Mouse (Mus musculus) lung, embryonic 14.5 days (tissue): ENCODE data around the gene Mafk. TPM values are rescaled to one million over a fixed set of nuclear protein-coding genes. Genes with fewer than 3 reads are reported as not detected.

Source experiments
- ATAC-seq: fragments of 200-750 bp; cut with Nextera tagmentation; 2 replicates; pipeline ENCODE4 v1.8.0; 2017; ENCODE audit warnings: mild to moderate bottlenecking, moderate TSS enrichment, moderate library complexity; ENCODE audit not compliant: insufficient read depth
- DNase-seq: peaks from one replicate; pipeline ENCODE4 v3.0.0-alpha.2; 2015
- H3K27ac ChIP-seq: fragments of 300-500 bp; sonication (generic); 2 replicates; pipeline ENCODE4 v1.5.1; 2014; ENCODE audit warnings: low read depth, mild to moderate bottlenecking, moderate library complexity
- H3K27me3 ChIP-seq: fragments of 300-500 bp; sonication (generic); 2 replicates; pipeline ENCODE4 v1.6.1; 2014; ENCODE audit warnings: low read length, control low read depth; ENCODE audit not compliant: insufficient read depth
- H3K36me3 ChIP-seq: fragments of 300-500 bp; sonication (generic); 2 replicates; pipeline ENCODE4 v1.6.1; 2014; ENCODE audit warnings: control low read depth; ENCODE audit not compliant: insufficient read depth
- H3K4me1 ChIP-seq: fragments of 300-500 bp; sonication (generic); 2 replicates; pipeline ENCODE4 v1.6.1; 2014; ENCODE audit warnings: antibody characterized with exemption, control low read depth; ENCODE audit not compliant: insufficient read depth
- H3K4me2 ChIP-seq: fragments of 300-500 bp; sonication (generic); 2 replicates; pipeline ENCODE4 v1.6.1; 2014; ENCODE audit warnings: mild to moderate bottlenecking
- H3K4me3 ChIP-seq: fragments of 300-500 bp; sonication (generic); 2 replicates; pipeline ENCODE4 v1.5.1; 2014; ENCODE audit warnings: low read depth, low read length
- H3K9ac ChIP-seq: fragments of 300-500 bp; sonication (generic); 2 replicates; pipeline ENCODE4 v1.6.1; 2014
- H3K9me3 ChIP-seq: fragments of 300-500 bp; sonication (generic); 2 replicates; pipeline ENCODE4 v1.6.1; 2016; ENCODE audit warnings: low read depth, low read length, control low read depth
- CTCF ChIP-seq: IDR thresholded peaks from 2 replicates; pipeline ENCODE4 v1.5.1; 2016; ENCODE audit warnings: antibody characterized with exemption, low read depth
- WGBS: fragments of 180-500 bp; shearing (Covaris S2); extraction: QIAGEN DNeasy Blood & Tissue Kit; methylation state at CpG from one replicate; pipeline ENCODE4 v1.1.7; 2014; 5-methylcytosine and 5-hydroxymethylcytosine counted together
- polyA plus RNA-seq: library from polyadenylated mRNA; unstranded; fragments of >200 nt; fragmentation: Nextera tagmentation; extraction: Ambion mirVana; gene quantifications from 2 replicates; pipeline ENCODE4 v1.2.1, GENCODE M21; 2014

The Mafk gene
- polyA plus RNA-seq, 1 experiment from 2014 or later: 10.0 TPM

GRCm38 (mm10) chr5:139796900-139797299 is 5.6 kb downstream of the Mafk start:
- Histone ChIP-seq H3K4me1 (peaks cover 45% of the 10 kb centered on the region), H3K9ac (peak overlapping the region; percentile 27; the same call in 1 of the 2 replicates), H3K4me2 (peak overlapping the region; percentile 57), H3K9me3 (no peaks in the 10 kb centered on the region), H3K27ac (peak overlapping the region; percentile 89), H3K27me3 (no peaks in the 10 kb centered on the region), H3K36me3 (peaks cover 24% of the 10 kb centered on the region), H3K4me3 (no peak overlapping the region)
- TF ChIP-seq CTCF: no peak
- ATAC-seq (peak; percentile 72), DNase-seq (peak; percentile 89)
- 4% methylated on average over 13 of the region's 13 CpGs for WGBS

DNA sequence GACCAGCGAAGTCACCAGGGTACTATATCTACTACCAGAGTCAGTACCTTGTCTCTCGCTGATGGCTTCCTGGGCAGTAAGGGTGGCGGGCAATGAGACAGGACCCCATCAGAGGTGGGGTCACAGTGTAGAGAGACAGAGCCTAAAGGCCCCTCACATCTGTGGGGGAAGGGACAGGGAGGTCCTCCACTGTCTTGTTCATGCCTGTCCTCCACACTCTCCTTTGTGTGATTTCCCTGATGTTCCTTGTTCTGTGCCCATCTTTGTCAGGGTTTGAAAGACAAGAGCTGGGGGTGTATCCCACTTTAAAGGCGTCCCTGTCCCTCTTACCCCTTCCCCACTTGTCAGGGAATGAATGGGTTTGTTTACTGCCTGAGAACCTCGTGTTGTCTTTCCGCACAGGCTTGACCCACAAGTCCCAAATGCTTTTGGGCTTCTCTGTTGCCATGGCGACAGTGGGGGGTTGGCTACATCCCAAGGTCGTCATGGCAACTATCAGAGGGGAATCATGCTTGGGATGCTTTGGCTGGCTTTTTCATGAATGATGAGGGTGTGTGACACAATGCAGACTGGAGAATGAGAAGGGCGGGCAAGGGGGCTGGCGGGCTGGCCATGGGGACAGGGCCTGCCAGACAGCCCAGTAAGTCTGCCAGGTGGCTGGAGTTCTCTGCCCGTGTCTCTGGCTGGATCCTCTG is 6.3 kb downstream of the Mafk start:
- Histone ChIP-seq H3K9me3 (no peaks in the 10 kb centered on the region), H3K36me3 (peaks cover 24% of the 10 kb centered on the region), H3K4me3 (peak overlapping the region; percentile 16; the same call in 1 of the 2 replicates), H3K4me1 (peaks cover 40% of the 10 kb centered on the region), H3K4me2 (peak overlapping the region; percentile 57), H3K27ac (peak overlapping the region; percentile 89), H3K9ac (0 out of 2 replicates have a peak overlapping the region, but pooled peaks have one; percentile 17), H3K27me3 (no peaks in the 10 kb centered on the region)
- peak; percentile 96 for DNase-seq
- ATAC-seq: peak; percentile 71
- no peak for TF ChIP-seq CTCF
- 19% methylated on average over 11 of the region's 11 CpGs for WGBS

GRCm38 (mm10) chr5:139798168-139798900 is 7.0 kb downstream of the Mafk start:
- Histone ChIP-seq H3K27me3 (no peaks in the 10 kb centered on the region), H3K9me3 (no peaks in the 10 kb centered on the region), H3K4me3 (peak overlapping the region; percentile 16; the same call in 1 of the 2 replicates), H3K27ac (peak overlapping the region; percentile 75), H3K4me2 (peak overlapping the region; percentile 57), H3K4me1 (peaks cover 36% of the 10 kb centered on the region), H3K9ac (0 out of 2 replicates have a peak overlapping the region, but pooled peaks have one; percentile 17), H3K36me3 (peaks cover 24% of the 10 kb centered on the region)
- DNase-seq (peak; percentile 46), ATAC-seq (peak; percentile 29)
- no peak for TF ChIP-seq CTCF
- 28% methylated on average over 12 of the region's 12 CpGs for WGBS

GRCm38 (mm10) chr5:139799041-139799440 is 7.7 kb downstream of the Mafk start:
- Histone ChIP-seq H3K9me3 (no peaks in the 10 kb centered on the region), H3K4me1 (peaks cover 37% of the 10 kb centered on the region), H3K27me3 (no peaks in the 10 kb centered on the region), H3K9ac (no peak overlapping the region), H3K4me2 (no peak overlapping the region), H3K36me3 (peaks cover 24% of the 10 kb centered on the region), H3K4me3 (no peak overlapping the region), H3K27ac (no peak overlapping the region)
- DNase-seq (no peak), ATAC-seq (no peak)
- WGBS: 86% methylated on average over 9 of the region's 9 CpGs
- no peak for TF ChIP-seq CTCF

DNA sequence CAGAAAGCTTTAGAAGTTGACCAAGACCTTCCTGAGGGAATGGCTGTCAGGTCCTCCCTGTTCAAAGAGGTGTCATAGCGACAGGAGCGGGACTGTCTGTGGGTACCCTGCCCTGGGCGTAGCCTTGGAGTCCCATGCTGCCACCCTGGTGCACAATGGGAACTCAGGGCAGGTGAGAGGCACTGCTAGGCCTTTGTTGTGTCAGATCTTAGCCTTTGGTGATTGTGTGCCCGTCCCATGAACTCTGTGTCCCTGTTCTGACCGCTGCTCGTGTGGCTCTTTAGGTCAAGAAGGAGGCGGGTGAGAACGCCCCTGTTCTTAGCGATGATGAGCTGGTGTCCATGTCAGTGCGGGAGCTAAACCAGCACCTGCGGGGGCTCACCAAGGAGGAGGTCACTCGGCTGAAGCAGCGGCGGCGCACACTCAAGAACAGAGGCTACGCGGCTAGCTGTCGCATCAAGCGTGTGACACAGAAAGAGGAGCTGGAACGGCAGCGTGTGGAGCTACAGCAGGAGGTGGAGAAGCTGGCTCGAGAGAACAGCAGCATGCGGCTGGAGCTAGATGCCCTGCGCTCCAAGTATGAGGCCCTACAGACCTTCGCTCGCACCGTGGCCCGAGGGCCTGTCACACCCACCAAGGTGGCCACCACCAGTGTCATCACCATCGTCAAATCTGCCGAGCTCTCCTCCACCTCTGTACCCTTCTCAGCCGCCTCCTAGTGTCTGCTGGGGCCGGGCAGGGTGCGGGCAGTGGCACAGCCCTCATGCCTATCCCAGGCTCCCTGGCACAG is 8.7 kb downstream of the Mafk start:
- no peak for TF ChIP-seq CTCF
- peaks cover 24% of the 10 kb centered on the region for H3K36me3 ChIP-seq
- H3K27ac ChIP-seq: no peak overlapping the region
- peaks cover 39% of the 10 kb centered on the region for H3K4me1 ChIP-seq
- no peaks in the 10 kb centered on the region for H3K27me3 ChIP-seq
- 86% methylated on average over 33 of the region's 33 CpGs for WGBS
- no peak overlapping the region for H3K9ac ChIP-seq
- ATAC-seq (no peak), DNase-seq (no peak)
- H3K4me3 ChIP-seq: no peak overlapping the region
- no peaks in the 10 kb centered on the region for H3K9me3 ChIP-seq
- H3K4me2 ChIP-seq: no peak overlapping the region

GRCm38 (mm10) chr5:139801231-139801630 is 9.9 kb downstream of the Mafk start:
- peaks cover 24% of the 10 kb centered on the region for H3K36me3 ChIP-seq
- no peak overlapping the region for H3K9ac ChIP-seq
- DNase-seq: no peak
- H3K4me1 ChIP-seq: peaks cover 36% of the 10 kb centered on the region
- H3K4me2 ChIP-seq: no peak overlapping the region
- TF ChIP-seq CTCF: no peak
- WGBS: 93% methylated on average over 8 of the region's 8 CpGs
- no peaks in the 10 kb centered on the region for H3K27me3 ChIP-seq
- H3K27ac ChIP-seq: no peak overlapping the region
- no peaks in the 10 kb centered on the region for H3K9me3 ChIP-seq
- no peak for ATAC-seq
- no peak overlapping the region for H3K4me3 ChIP-seq

- DNase-seq: no peak
- Histone ChIP-seq H3K9ac (no peak overlapping the region), H3K27me3 (no peaks in the 10 kb centered on the region), H3K27ac (no peak overlapping the region), H3K36me3 (peaks cover 24% of the 10 kb centered on the region), H3K4me3 (no peak overlapping the region), H3K9me3 (no peaks in the 10 kb centered on the region), H3K4me1 (peaks cover 29% of the 10 kb centered on the region), H3K4me2 (no peak overlapping the region)
- ATAC-seq: no peak
- 89% methylated on average over 10 of the region's 10 CpGs for WGBS
- no peak for TF ChIP-seq CTCF
These were observed 10.6 kb downstream of the Mafk start for GRCm38 (mm10) chr5:139801880-139802279.
